ENCODE assay signal across 8 mouse cellular contexts in genomic region chr8:124286461-124287124, GRCm38 (mm10). TPM values are rescaled to one million over a fixed set of nuclear protein-coding genes. Genes with fewer than 3 reads are reported as not detected.
DNase-seq lines count a peak whose midpoint lies in the region; ATAC-seq and TF ChIP-seq lines count a peak whose summit lies in the region.

No protein-coding gene starts in this region.

- no peaks in the 10 kb centered on the region for H3K9me3 ChIP-seq in limb, embryonic 12.5 days
- no peaks in the 10 kb centered on the region for H3K9me3 ChIP-seq in stomach, embryonic 14.5 days (ENCODE audit: control insufficient read depth, low read depth, low read length)

- no peak overlapping the region for H3K4me2 ChIP-seq in limb, embryonic 12.5 days
- no peak overlapping the region for H3K4me2 ChIP-seq in stomach, embryonic 14.5 days (replicated peaks; ENCODE audit: low read depth, low read length)

- no peak overlapping the region for H3K9ac ChIP-seq in limb, embryonic 12.5 days (replicated peaks)
- no peak overlapping the region for H3K9ac ChIP-seq in stomach, embryonic 14.5 days (replicated peaks; ENCODE audit: low read depth, low read length)

- peak; percentile 19 for TF ChIP-seq CTCF in left cerebral cortex, adult 2 months (IDR thresholded peaks at IDR 0.05)

- no peaks in the 10 kb centered on the region for H3K27me3 ChIP-seq in limb, embryonic 12.5 days
- no peaks in the 10 kb centered on the region for H3K27me3 ChIP-seq in stomach, embryonic 14.5 days (ENCODE audit: control insufficient read depth, insufficient read depth, low read length)

- H3K27ac ChIP-seq in left cerebral cortex, adult 2 months = no peak overlapping the region
- H3K27ac ChIP-seq in limb, embryonic 12.5 days = 0 out of 2 replicates have a peak overlapping the region, but pooled peaks have one; percentile 41
- no peak overlapping the region; the same call in 1 of the 2 replicates for H3K27ac ChIP-seq in stomach, embryonic 14.5 days (ENCODE audit: low read length)

- peaks cover 52% of the 10 kb centered on the region for H3K4me1 ChIP-seq in limb, embryonic 12.5 days (replicated peaks)
- peaks cover 37% of the 10 kb centered on the region for H3K4me1 ChIP-seq in stomach, embryonic 14.5 days (ENCODE audit: control insufficient read depth, insufficient read depth, low read length)

- no peak overlapping the region for H3K4me3 ChIP-seq in left cerebral cortex, adult 2 months
- no peak overlapping the region for H3K4me3 ChIP-seq in limb, embryonic 12.5 days (replicated peaks)
- no peak overlapping the region for H3K4me3 ChIP-seq in stomach, embryonic 14.5 days (ENCODE audit: low read depth, low read length)

- no peak for DNase-seq in left cerebral cortex, adult 2 months (ENCODE audit: extremely low spot score in 1 of 2, low spot score in 2 of 2)
- no peak for DNase-seq in left cerebral cortex, adult 8-10 months (ENCODE audit: low spot score in 2 of 2)
- DNase-seq in embryo, embryonic 9.5 days (ENCODE audit: extremely low spot score) = peak; percentile 35
- DNase-seq in cerebellum, adult 11-12 months = no peak
- DNase-seq in urinary bladder, adult 18-20 months (ENCODE audit: low spot score in 2 of 2) = no peak
- DNase-seq in heart, postnatal 14 days = no peak

- WGBS in limb, embryonic 12.5 days = 64% methylated on average over 4 of the region's 4 CpGs
- WGBS in stomach, embryonic 14.5 days = 62% methylated on average over 4 of the region's 4 CpGs

- intact Hi-C loops in left cerebral cortex, adult 2 months (cut with DNase I) = no loop called here
- intact Hi-C loops in heart, postnatal 14 days (cut with DNase I) = loop anchor here (2.0 to 5.0 kb wide), 3 partner anchors 54 to 234 kb away; no protein-coding TSS in a partner anchor

- H3K36me3 ChIP-seq in limb, embryonic 12.5 days = no peaks in the 10 kb centered on the region
- 0 out of 2 replicates have a peak, but pooled peaks cover 3% of the 10 kb centered on the region for H3K36me3 ChIP-seq in stomach, embryonic 14.5 days (ENCODE audit: control insufficient read depth, insufficient read depth, low read length)

- ATAC-seq in limb, embryonic 12.5 days (ENCODE audit: insufficient number of reproducible peaks, insufficient read depth, low FRiP score, low TSS enrichment, low read depth) = no peak
- ATAC-seq in stomach, embryonic 14.5 days (ENCODE audit: insufficient number of reproducible peaks, insufficient read depth, low FRiP score, low read depth) = peak; percentile 16

RNA-seq across cellular contexts. Expression of gene Galnt2, which starts 55.4 kb away (rescaled TPM):
- total RNA-seq in left cerebral cortex, adult 2 months (2021) = 10 to 100 TPM; 53.0 to 58.8 TPM
- total RNA-seq in left cerebral cortex, adult 8-10 months (2022) = 10 to 100 TPM; 34.5 to 49.5 (median 39.8) TPM
- polyA plus RNA-seq in limb, embryonic 12.5 days (2016; fragmentation: Nextera tagmentation; extraction: Ambion mirVana) = 56.7 and 64.3 TPM in 2 replicates
- polyA plus RNA-seq in stomach, embryonic 14.5 days (2014; fragmentation: Nextera tagmentation; extraction: Ambion mirVana) = 57.6 and 74.3 TPM in 2 replicates
- 10 to 100 TPM; 41.9 to 42.7 TPM for total RNA-seq in heart, postnatal 14 days (2021)
